Mouse (Mus musculus): ENCODE results near the gene Psme2.

The Psme2 gene

DNA sequence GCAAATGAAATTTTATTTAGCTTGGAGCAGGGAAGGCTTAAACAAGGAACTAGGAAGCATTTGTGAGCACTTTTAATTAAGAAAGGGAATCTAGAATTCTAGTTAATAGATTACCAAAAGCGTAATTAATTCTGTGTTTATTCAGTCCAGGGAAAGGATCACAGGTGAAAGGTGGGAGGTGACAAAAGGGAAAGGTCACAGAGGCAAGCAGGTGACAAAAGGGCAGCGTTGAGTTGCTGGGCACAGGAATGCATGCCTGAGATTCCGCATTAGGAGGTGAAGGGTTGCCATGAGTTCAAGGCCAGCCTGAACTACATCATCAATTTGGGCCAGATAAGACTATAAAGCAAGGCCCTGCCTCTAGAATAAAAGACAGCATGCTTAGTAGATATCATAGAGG is 23.4 kb downstream of the Psme2 start:
- no peak for DNase-seq (ENCODE audit: low read depth)

DNA sequence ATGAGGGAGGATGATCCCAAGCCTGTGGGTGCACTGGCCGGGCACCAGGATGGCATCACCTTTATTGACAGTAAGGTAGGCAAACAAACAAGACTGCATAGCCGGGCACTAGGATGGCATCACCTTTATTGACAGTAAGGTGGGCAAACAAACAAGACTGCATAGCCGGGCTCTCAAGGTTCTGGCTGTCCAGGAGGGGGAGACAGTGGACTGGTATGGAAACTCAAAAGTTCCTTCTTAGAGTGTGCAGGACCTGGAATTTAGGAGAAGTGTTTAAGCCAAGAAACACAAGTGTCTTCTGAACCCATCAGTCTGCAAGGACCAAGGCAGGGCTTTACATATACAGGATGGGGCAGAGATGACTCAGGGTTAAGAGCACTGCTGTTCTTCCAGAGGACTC is 25.2 kb downstream of the Psme2 start:
- no peak for DNase-seq (ENCODE audit: low read depth)

DNA sequence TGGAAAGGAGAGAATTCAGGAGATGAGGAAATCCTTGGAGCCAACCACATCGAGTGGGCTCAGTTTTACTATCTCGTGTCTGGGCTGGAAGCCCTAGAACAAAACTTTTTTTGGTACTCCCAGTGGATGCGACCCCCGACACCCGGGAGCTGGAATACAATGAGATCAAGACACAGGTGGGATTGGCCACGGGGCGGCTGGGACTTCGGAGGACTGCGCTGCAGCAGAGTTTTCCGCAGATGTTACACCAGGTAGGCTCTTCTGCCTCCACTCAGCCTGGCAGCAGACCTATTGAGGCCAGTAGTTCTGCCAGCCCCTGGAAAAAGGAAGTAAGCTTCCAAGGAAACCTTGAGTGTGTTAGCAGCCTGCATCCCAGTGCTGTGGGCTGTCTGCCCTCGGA is 27.7 kb downstream of the Psme2 start:
- no peak for DNase-seq (ENCODE audit: low read depth)

DNA sequence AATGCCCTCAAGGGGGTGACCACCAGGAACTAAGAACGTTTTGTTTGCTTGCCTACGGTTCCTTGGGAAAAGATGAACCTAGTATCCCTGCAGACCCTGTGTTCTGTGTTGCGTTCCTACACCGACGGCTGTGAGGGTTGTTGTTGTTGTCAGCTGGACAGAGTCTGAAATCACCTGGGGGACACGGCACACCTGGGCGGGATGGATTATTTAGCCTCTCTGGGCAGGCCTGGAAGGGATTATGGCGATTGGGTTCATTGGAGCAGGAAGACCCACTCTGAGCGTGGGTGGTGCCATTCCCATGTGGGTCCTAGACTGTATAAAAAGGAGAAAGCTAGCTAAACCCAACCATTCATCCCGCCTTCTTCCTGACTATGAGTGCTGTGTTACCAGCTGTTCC is 29.1 kb downstream of the Psme2 start:
- DNase-seq (ENCODE audit: low read depth): no peak

DNA sequence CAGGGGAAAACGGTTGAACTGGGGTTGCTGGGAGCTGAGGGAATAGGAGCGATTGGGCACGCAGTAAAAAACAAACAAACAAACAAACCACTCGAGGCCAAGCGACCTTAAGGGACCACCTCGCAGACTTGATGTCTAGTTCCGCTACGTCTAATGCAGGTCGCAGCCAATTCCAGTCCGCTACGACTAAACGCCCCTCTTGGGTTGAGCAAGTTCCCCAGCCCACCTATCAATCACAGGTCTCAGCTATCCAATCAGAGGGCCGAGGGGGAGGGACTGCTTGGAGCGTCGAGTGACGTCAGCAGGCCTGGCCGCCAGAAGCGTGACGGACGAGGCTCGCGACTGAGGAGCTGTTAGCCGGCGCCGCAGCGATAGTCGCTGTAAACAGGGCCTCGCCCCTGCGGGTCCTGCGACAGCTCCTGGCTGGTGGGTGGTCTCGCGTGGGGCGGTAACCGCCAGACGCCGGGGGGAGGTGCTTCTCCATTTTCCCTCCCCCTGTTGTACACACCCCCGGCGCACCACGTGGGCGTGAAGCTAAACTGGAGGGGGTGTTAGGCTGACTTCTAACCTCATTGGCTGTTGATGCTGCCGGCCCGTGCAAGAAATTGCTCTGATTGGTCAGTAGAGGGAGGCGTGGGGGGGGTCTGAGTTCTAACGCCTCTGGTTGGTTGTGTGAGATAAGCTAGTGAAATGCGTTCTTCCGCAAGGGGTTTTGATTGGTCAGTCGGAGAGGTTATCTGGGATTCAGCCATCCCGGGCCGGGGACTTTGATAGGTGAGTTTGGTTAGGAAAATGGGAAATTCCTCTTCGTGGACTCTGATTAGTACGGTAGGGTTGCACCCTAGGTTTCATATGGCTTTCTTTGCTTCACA is 30.5 kb downstream of the Psme2 start, which contains the start of gene A730061H03Rik:
TSS of gene A730061H03Rik (minus strand) at position 205 of the 872 bp plus-strand sequence.
- DNase-seq (ENCODE audit: low read depth): peak; percentile 98

DNA sequence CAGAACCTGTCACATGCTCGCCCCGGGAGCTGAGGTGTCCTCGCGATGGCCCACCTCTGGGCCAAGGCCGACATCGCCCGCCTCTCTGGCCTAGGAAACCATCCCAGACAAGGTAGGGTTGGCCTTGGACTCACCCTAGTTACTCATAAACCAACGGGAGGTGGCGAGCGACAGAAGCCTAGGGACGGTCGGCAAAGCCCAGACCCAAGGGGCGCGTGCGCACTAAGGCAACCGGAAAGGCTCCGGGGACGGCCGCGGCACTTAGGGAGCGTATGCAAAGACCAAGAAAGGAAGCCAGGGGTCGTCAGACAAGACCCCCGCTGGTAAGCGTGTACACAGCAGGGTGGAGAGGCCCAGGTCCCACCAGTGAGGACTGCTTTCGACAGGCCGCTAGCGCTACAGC is 31.1 kb downstream of the Psme2 start, which contains the start of gene Dcaf11:
TSS of gene Dcaf11 (plus strand) at position 208 of the 403 bp plus-strand sequence.
- peak; percentile 78 for DNase-seq (ENCODE audit: low read depth)

DNA sequence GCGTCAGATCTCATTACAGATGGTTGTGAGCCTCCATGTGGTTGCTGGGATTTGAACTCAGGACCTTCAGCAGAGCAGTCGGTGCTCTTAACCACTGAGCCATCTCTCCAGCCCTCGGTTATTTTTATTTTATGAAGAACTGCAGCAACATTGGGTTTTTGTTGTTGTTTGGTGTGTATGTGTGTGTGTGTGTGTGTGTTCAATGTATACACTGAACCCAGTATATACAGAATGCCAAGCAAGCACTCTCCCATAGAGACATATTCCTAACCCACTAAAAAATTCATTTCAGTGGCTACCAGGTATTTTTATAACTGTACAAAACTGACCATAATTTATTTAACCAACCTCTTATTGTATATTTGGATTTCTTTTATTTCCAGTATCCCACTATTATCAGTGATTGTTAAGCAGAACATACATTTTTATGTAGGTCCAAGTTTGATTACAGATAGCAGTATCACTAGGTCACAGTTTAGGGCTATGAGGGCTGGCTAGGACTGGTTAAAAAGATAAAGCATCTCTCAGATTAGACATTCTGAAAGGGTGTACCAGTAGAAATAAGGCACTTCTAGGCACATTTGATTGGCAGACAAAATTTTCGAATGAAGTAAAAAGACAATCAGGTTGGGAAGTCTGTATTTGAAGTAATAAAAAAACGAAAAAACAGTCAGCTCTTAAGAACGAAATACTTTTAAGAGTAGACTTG is 32.0 kb downstream of the Psme2 start:
- peak; percentile 70 for DNase-seq (ENCODE audit: low read depth)

DNA sequence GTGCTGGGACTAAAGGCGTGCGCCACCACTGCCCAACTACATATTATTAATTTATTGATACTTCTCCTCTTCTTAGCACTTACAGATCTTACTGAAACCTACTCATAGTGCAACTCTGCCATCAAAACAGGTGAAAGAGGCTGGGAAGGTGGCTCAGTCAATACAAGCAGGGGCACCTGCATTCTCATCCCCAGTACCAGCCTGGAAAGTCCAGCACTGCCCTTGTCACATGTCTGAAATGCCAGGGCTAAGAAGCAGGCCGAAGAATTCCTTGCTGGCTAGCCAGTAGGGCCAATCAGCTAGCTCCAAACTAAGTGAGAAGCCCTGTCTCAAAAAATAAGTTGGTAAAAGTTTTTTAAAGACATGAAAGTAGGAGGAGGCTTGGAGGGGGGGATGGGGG is 33.3 kb downstream of the Psme2 start:
- DNase-seq (ENCODE audit: low read depth): no peak

DNA sequence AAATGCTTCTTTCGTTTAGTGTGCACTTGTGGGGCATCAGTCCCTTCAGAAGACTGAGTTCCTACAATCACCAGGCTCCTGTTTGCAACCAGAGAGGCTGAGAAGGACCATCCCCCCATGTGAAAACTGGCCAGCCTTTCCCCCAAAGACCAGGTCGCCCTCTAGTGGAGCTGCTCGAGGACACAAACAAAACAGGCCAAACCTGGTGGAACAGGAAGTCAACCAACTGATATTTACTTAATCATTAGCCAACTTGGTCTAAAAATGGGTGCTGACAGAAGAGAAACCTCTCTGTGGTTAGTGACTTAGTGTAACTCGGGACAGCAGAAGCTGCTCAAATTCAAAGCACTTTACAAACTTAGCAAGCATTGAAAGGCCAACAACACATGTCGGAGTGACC is 33.9 kb downstream of the Psme2 start:
- DNase-seq (ENCODE audit: low read depth): peak; percentile 70

DNA sequence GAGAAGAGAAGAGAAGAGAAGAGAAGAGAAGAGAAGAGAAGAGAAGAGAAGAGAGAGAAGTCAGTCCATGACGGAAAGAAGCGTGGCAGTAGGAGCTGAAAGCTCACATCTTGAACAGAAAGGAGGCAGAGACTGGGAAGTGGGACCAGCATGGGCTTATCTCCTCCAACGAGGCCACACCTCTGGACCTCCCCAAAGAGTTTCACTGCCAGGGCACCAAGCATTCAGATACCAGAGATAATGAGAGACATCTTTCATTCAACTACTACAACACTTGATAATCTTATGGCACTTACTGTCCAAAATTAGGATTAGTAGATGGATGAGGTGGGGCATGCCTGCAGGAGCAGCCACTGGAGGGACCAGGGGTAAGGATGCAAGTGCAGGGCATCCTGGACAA is 35.1 kb downstream of the Psme2 start:
- DNase-seq (ENCODE audit: low read depth): no peak

DNA sequence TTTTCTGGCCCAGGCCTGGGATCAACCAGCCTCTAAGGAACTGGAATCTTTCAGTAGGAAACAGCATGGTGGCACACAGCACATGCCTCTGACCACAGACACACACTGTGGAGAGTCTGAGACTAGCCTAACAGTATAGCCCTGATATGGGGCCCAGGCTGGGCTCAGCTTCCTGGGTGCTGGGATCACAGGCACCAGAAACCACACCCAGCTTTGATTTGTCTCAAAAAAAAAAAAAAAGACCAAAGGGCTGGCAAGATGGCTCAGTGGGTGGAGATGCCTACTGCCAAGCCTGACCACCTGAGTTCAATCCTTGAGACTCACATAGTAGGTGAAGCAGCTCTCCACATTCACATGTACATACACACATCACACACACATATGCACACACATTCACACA is 36.3 kb downstream of the Psme2 start:
- DNase-seq (ENCODE audit: low read depth): no peak

DNA sequence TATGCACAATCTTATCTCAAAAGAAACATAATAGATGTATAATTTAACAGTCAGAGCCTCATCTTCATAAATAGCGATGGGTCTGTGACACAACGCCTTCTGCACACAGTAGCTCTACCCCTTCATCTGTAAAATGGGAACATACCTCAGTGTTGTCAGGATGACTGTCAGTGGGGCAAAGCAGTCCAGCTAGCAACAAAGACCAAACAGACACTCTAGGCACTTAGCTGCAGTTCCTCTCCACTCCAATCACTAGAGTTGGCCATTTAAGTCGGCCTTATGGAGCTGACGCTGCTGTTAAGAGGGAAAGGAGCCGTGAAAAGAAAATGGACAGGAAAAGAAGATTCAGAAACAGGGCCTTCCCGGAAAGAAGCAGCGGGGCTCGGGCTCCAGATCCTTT is 39.1 kb downstream of the Psme2 start:
- DNase-seq (ENCODE audit: low read depth): no peak

DNA sequence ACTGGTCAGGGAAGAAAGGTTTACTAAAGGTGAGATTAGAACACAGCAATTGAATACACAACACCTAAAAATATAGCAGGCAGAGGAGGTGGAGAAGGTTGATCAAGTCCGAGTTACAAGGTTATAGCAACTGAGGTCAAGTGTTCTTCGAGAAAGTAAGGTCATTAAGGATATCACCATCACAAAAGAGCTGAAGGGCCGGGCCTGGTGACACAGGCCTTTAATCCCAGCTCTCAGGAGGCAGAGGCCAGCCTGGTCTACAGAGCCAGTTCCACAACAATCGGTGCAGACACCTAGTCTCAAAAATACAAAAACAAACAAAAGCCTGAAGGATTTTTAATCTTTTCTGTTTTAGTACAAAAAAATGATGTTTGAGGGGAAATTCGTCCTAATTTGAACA is 39.6 kb downstream of the Psme2 start:
- DNase-seq (ENCODE audit: low read depth): no peak

DNA sequence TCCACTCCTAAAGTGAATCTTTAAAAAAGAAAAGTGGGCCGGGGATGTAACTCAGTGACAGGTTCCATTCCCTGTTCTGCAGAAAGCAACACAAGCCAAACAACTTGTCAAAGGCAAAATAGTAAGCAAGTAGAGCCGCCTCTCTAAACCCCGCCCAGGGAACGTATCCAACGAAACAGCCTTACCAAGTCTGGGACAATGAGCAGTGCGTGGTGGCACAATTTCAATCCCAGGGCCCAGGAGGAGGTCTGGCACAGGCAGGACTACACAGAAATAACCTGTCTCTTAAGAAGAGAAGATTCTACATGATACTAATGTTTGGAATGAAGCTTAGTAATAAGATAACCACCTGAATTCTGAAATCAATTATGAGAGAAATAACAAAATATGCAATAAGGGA is 40.7 kb downstream of the Psme2 start:
- no peak for DNase-seq (ENCODE audit: low read depth)

DNA sequence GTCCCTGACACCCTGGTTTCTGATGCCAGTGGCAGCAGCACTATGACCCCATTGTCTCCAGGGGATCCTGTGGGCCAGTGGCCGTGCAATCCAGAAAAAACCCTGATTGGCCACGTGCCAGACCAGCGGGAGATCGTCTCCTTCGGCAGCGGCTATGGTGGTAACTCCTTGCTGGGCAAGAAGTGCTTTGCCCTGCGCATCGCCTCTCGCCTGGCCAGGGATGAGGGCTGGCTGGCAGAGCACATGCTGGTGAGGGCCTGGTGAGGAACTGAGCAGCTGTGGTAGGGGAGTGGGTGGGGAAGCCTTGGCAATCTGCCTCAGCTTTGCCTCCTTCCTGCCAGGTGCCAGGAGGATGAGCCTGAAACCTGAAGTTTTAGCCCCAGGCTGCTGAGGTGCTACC is 46.6 kb downstream of the Psme2 start:
- no peak for DNase-seq (ENCODE audit: low read depth)

DNA sequence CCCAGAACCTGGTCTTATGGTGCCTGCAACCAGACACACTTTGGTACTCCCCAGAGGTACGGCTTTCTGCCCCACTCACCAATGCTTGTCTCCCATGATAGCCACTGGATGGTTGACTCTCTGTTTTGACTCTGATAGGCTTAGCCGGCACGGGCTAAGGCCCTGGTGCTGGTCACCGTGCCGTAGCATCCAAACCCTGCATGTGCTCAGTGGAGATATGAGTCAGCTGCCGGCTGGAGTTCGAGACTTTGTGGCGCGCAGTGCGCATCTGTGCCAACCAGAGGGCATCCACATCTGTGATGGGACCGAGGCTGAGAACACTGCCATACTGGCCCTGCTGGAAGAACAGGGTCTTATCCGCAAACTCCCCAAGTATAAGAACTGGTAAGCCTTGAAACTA is 48.6 kb downstream of the Psme2 start:
- DNase-seq (ENCODE audit: low read depth): no peak

DNA sequence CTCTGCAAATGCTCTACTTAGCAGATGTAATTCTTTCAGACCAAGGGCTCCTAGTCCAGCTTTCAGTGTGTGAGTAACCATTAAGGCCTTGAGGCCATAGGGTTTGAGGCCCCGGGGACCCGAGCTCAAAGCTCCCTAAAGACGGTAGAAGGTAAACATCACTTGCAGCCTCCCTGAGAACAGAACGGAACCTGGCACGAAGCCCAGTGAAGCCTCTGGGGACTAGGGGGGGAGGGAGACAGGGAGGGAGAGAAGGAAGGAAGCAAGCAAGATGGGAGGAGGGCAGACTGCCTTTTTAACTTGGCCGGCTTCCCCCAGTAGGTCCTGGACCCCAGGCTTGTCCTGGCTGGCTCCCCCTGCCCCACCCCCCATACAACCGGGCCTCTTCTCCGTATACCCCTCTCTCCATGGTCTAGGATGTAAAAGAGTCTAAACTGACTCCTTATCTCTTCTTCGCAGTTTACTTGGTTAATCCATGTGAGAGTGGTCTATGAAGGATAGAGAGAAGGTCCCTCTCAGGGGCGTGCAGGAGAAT is 50.1 kb downstream of the Psme2 start:
- DNase-seq (ENCODE audit: low read depth): peak; percentile 65

DNA sequence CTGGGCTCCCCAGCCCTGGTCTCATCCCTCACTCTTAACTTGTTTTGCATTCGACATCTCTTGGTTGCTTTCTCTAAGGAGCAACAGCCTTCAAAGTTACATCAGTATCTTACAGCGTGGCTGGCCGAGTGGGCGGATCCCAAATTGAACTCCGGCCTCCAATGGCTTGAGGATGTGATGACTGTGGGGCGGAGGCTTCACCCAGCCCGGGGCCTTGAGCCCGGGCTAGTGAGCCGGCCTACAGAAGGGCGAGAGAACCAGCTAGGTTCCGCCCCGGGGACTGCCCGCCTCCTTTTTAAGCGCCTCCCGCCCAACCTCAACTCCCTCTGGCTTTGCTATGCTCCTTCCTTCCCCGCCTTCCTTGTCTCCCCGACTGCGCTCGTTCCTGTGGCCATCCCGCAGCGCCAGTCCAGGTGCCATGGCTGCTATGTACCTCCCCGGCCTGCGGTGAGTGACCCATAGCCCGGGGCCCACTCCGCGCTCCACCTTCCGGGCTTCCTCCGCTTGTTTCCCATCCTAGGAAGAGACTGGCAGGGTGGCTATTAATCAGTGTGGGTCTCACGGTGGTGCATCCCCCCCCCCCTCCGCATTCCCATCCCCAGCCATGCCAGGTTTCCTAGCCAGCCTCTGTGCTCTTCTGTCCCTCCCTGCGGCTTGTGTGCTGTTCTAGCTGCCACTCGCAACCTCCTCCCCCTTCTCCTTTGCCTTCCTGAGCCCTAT is 50.7 kb downstream of the Psme2 start, which contains the start of gene Pck2:
TSS of gene Pck2 (plus strand) at position 200 of the 720 bp plus-strand sequence.
- peak; percentile 89 for DNase-seq (ENCODE audit: low read depth)
